Mouse (Mus musculus) stomach, postnatal 0 days (tissue): ENCODE results near the gene Psg19. TPM values are rescaled to one million over a fixed set of nuclear protein-coding genes. Genes with fewer than 3 reads are reported as not detected.

ENCODE experiments used
- ATAC-seq: fragments of 200-750 bp; cut with Nextera tagmentation; 2 replicates; pipeline ENCODE4 v1.8.0; 2017; ENCODE audit not compliant: low FRiP score, low TSS enrichment
- DNase-seq: peaks from one replicate; pipeline ENCODE4 v3.0.0-alpha.2; 2016; ENCODE audit warnings: low spot score
- H3K27ac ChIP-seq: fragments of 300-500 bp; sonication (generic); replicated peaks from 2 replicates; pipeline ENCODE4 v1.5.1; 2014; ENCODE audit warnings: mild to moderate bottlenecking, control low read depth
- H3K27me3 ChIP-seq: fragments of 300-500 bp; sonication (generic); 2 replicates; pipeline ENCODE4 v1.6.1; 2014; ENCODE audit warnings: low read length; ENCODE audit not compliant: control insufficient read depth, insufficient read depth
- H3K36me3 ChIP-seq: fragments of 300-500 bp; sonication (generic); 2 replicates; pipeline ENCODE4 v1.6.1; 2014; ENCODE audit warnings: low read length, mixed read lengths; ENCODE audit not compliant: control insufficient read depth, insufficient read depth
- H3K4me1 ChIP-seq: fragments of 300-500 bp; sonication (generic); replicated peaks from 2 replicates; pipeline ENCODE4 v1.6.1; 2014; ENCODE audit warnings: antibody characterized with exemption; ENCODE audit not compliant: control insufficient read depth, insufficient read depth
- H3K4me2 ChIP-seq: fragments of 300-500 bp; sonication (generic); replicated peaks from 2 replicates; pipeline ENCODE4 v1.6.1; 2014; ENCODE audit warnings: low read depth, mild to moderate bottlenecking, control low read depth, moderate library complexity
- H3K4me3 ChIP-seq: fragments of 300-500 bp; sonication (generic); 2 replicates; pipeline ENCODE4 v1.5.1; 2014; ENCODE audit warnings: low read depth, low read length, control low read depth
- H3K9ac ChIP-seq: fragments of 300-500 bp; sonication (generic); 2 replicates; pipeline ENCODE4 v1.6.1; 2014; ENCODE audit warnings: mild to moderate bottlenecking, low read length, control low read depth, mixed read lengths
- H3K9me3 ChIP-seq: fragments of 300-500 bp; sonication (generic); 2 replicates; pipeline ENCODE4 v1.6.1; 2016; ENCODE audit warnings: low read length; ENCODE audit not compliant: control insufficient read depth
- CTCF ChIP-seq: IDR thresholded peaks from 2 replicates; pipeline ENCODE4 v1.5.1; 2016; ENCODE audit warnings: antibody characterized with exemption, low read depth, mild to moderate bottlenecking, moderate library complexity
- EP300 ChIP-seq: optimal IDR thresholded peaks from 2 replicates; pipeline ENCODE3; 2016; ENCODE audit warnings: antibody characterized with exemption
- WGBS: fragments of 180-500 bp; shearing (Covaris S2); extraction: QIAGEN DNeasy Blood & Tissue Kit; methylation state at CpG from one replicate; pipeline ENCODE4 v1.1.7; 2014; 5-methylcytosine and 5-hydroxymethylcytosine counted together
- polyA plus RNA-seq: library from polyadenylated mRNA; unstranded; fragments of >200 nt; fragmentation: Nextera tagmentation; extraction: Ambion mirVana; gene quantifications from 2 replicates; pipeline ENCODE4 v1.2.1, GENCODE M21; 2015

Gene Psg19
- polyA plus RNA-seq, 1 experiment from 2014 or later = not detected

DNA sequence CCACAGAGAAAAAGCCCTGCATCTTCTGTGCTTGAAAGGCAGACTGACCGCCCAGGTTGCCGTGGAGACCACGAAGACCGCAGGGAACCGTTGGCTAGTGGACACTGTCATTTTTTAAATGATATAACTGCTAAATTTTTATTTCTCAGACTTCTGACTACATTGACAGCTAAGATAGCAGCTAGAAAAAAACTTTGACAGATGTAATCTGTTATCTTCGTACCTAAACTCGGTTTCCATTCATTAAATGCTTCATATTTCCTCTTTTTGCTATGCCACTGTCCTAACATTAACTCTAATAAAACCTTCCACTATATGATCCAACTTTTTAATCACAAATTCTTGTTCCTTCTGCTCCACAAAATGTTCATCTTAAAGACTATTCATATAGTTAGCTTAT is 31.2 kb upstream of the Psg19 start:
- Histone ChIP-seq H3K27ac (no peak overlapping the region), H3K9me3 (no peaks in the 10 kb centered on the region), H3K4me2 (no peak overlapping the region), H3K4me1 (no peaks in the 10 kb centered on the region), H3K9ac (no peak overlapping the region), H3K27me3 (no peaks in the 10 kb centered on the region), H3K4me3 (no peak overlapping the region), H3K36me3 (no peaks in the 10 kb centered on the region)
- TF ChIP-seq EP300 (no peak), CTCF (no peak)
- 78% methylated on average over 7 of the region's 7 CpGs for WGBS
- ATAC-seq = no peak
- no peak for DNase-seq

DNA sequence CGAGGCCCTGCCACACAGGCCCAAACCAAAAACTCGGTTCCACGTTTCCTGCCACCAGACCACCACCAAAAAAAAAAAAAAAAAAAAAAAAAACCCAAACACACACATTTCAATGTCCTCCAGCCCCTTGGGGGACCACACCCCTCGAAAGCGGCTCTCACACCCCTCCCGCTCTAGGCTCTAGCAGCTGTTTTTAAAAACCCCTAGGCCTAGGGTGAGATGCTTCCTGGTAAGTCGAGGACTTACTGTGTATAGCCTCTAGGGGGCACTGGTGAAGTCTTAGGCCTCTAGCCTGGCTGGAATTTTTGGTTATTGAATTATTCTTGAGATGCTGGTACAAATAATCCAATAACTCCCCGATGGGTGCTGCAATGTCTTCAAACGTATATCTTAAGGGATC is 30.3 kb upstream of the Psg19 start:
- Histone ChIP-seq H3K9me3 (no peaks in the 10 kb centered on the region), H3K4me1 (no peaks in the 10 kb centered on the region), H3K4me3 (no peak overlapping the region), H3K4me2 (no peak overlapping the region), H3K27ac (no peak overlapping the region), H3K9ac (no peak overlapping the region), H3K27me3 (no peaks in the 10 kb centered on the region), H3K36me3 (no peaks in the 10 kb centered on the region)
- 58% methylated on average over 9 of the region's 9 CpGs for WGBS
- TF ChIP-seq EP300 (no peak), CTCF (peak; percentile 69)
- ATAC-seq (no peak), DNase-seq (no peak)

DNA sequence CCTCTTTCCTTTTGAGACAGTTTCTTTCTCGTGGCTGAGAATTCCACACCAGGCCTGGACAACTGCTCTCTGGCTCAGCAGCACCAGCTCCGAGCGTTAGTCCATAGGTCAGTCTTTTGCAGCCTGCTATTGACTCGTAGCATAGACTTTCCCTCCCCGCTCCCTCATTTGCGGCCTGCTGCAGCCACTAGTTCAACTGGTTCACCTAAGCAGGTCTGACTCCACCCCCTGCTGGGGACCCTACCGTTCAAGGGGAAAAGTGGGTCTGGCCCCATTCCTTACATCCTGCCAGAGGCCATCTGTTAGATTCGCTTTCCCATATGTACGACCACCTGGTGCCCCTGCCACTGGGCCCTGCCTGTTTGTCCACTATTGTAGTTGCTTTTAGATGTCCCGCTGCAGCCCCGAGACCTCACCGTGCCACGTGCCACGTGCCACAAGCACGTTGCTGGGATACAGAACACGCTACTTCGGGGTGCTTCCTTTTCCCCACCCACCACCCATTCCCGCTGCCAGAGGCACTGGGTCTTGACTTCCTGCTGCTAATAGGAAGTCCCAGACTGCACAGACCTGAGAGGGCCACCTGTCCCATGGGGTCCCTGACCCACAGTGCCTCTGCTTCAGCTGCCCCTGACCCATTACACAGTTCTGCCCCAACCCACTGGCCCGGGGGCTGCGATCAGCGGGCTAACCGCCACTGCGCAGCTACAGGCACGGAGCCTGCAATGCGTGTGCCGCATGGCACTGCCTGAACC is 29.6 kb upstream of the Psg19 start:
- no peaks in the 10 kb centered on the region for H3K36me3 ChIP-seq
- no peaks in the 10 kb centered on the region for H3K27me3 ChIP-seq
- WGBS = 54% methylated on average over 26 of the region's 26 CpGs
- no peak overlapping the region for H3K4me3 ChIP-seq
- no peaks in the 10 kb centered on the region for H3K4me1 ChIP-seq
- no peak overlapping the region for H3K9ac ChIP-seq
- no peak for TF ChIP-seq EP300
- no peak for TF ChIP-seq CTCF
- DNase-seq = peak; percentile 43
- peak; percentile 67; the same call in 1 of the 2 replicates for ATAC-seq
- no peaks in the 10 kb centered on the region for H3K9me3 ChIP-seq
- H3K27ac ChIP-seq = no peak overlapping the region
- H3K4me2 ChIP-seq = no peak overlapping the region

DNA sequence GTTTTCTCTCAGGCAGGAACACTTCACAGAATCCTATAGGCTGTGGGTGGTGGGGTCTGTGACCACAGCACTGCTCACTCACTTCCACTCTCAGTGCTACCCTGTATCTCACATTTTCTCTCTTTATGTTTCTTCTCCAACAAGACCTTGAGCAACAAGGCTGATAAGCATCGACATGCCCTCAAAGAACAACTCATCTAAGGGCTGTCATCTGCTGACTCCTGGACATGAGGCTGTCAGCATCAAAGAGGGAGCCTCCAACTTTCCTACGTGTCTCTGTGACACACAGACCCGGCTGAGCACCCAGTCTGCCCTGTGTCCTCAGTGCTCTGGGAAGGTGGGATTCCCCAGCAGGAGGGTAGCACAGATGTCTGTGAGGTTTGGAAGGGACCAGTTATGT is 23.2 kb upstream of the Psg19 start, which contains the start of gene Psg17:
Gene Psg17 (minus strand): TSS at position 101 of the 400 bp plus-strand sequence.
- H3K4me3 ChIP-seq = no peak within 1 kb of the TSS
- ATAC-seq (no peak), DNase-seq (no peak)
- TF ChIP-seq EP300 (no peak), CTCF (no peak)
- H3K4me2 ChIP-seq = no peak within 1 kb of the TSS
- H3K9ac ChIP-seq = no peak within 1 kb of the TSS
- no peaks in the 10 kb centered on the region for H3K36me3 ChIP-seq
- no peaks in the 10 kb centered on the region for H3K9me3 ChIP-seq
- 55% methylated on average over 3 of the region's 3 CpGs for WGBS
- H3K27me3 ChIP-seq = no peaks in the 10 kb centered on the region
- H3K4me1 ChIP-seq = no peaks in the 10 kb centered on the region
- no peak within 1 kb of the TSS for H3K27ac ChIP-seq

DNA sequence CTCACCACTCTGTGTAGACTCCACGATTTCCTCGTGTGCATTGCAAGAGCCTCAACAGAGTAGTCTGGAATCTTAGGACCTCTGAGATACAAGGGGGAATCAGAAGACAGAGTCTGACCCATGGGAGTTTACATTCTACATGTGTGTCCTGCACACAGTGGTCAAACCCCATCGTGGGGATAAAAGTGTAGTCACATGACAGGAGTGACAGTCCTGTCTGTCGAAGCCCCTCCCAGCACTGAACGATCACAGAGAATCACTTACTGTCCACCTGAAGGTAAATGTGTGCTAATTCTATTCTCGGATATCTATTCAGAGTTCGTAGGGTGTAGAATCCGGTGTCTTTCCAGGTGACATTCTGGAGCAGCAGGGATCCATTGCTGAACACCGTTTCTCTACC is 20.0 kb upstream of the Psg19 start:
- H3K27me3 ChIP-seq = no peaks in the 10 kb centered on the region
- H3K4me2 ChIP-seq = no peak overlapping the region
- ATAC-seq (no peak), DNase-seq (peak; percentile 4)
- TF ChIP-seq EP300 (no peak), CTCF (no peak)
- H3K4me3 ChIP-seq = no peak overlapping the region
- H3K4me1 ChIP-seq = no peaks in the 10 kb centered on the region
- H3K27ac ChIP-seq = no peak overlapping the region
- no peak overlapping the region for H3K9ac ChIP-seq
- no peaks in the 10 kb centered on the region for H3K36me3 ChIP-seq
- WGBS = 75% methylated on average over 9 of the region's 9 CpGs
- H3K9me3 ChIP-seq = no peaks in the 10 kb centered on the region

DNA sequence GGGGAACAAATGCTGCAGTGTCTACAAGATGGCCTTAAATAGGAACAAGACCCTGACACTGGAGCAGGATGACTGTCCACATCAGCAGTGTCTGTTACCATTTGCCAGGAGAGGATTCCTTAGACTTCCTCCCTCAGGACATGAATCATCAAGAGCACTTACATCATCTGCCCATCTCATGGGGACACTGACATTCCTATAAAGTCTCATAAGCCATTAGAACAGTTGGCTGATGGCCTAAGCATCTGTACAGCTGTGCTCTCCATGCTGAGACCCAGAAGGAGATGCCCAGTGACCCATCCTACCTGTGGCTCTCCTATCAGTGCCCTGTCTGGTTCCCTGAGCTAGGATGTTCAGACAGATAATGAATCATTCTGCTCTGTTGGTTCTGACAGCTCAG is 5.2 kb upstream of the Psg19 start:
- TF ChIP-seq CTCF (no peak), EP300 (no peak)
- Histone ChIP-seq H3K27me3 (no peaks in the 10 kb centered on the region), H3K4me1 (no peaks in the 10 kb centered on the region), H3K4me2 (no peak overlapping the region), H3K36me3 (no peaks in the 10 kb centered on the region), H3K9me3 (no peaks in the 10 kb centered on the region), H3K4me3 (no peak overlapping the region), H3K9ac (no peak overlapping the region), H3K27ac (no peak overlapping the region)
- DNase-seq (peak; percentile 7), ATAC-seq (no peak)
